Mouse (Mus musculus): ENCODE measurements around the gene Scn2b.

Scn2b gene

GRCm38 (mm10) chr9:45117741-45118431 is at the start of gene Scn2b:
Gene Scn2b, plus strand, starts transcription at chr9:45117782.
- DNase-seq = no peak

GRCm38 (mm10) chr9:45071800-45072199 is 45.8 kb upstream of the Scn2b start:
- DNase-seq = no peak

GRCm38 (mm10) chr9:45077859-45078258 is 39.7 kb upstream of the Scn2b start:
- DNase-seq = no peak

- DNase-seq = peak; percentile 4
Observed at GRCm38 (mm10) chr9:45079011-45079410, 38.6 kb upstream of the Scn2b start, which contains the start of gene Jaml. Gene Jaml, plus strand, starts transcription at chr9:45079183.

GRCm38 (mm10) chr9:45083132-45083531 is 34.5 kb upstream of the Scn2b start:
- DNase-seq = no peak

GRCm38 (mm10) chr9:45084556-45084955 is 33.0 kb upstream of the Scn2b start:
- DNase-seq = no peak

GRCm38 (mm10) chr9:45085741-45086690 is 31.6 kb upstream of the Scn2b start:
- no peak for DNase-seq

GRCm38 (mm10) chr9:45088040-45088439 is 29.5 kb upstream of the Scn2b start:
- DNase-seq = no peak

GRCm38 (mm10) chr9:45090811-45091210 is 26.8 kb upstream of the Scn2b start:
- no peak for DNase-seq

- no peak for DNase-seq
Observed at GRCm38 (mm10) chr9:45092641-45093040, 24.9 kb upstream of the Scn2b start.

- no peak for DNase-seq
Observed at GRCm38 (mm10) chr9:45095149-45095937, 22.2 kb upstream of the Scn2b start.

GRCm38 (mm10) chr9:45097877-45098276 is 19.7 kb upstream of the Scn2b start:
- no peak for DNase-seq

GRCm38 (mm10) chr9:45098426-45098825 is 19.2 kb upstream of the Scn2b start:
- no peak for DNase-seq

GRCm38 (mm10) chr9:45102528-45102927 is 15.1 kb upstream of the Scn2b start:
- no peak for DNase-seq

GRCm38 (mm10) chr9:45103211-45103979 is 14.2 kb upstream of the Scn2b start:
- DNase-seq = no peak

GRCm38 (mm10) chr9:45105596-45106374 is 11.8 kb upstream of the Scn2b start:
- no peak for DNase-seq

GRCm38 (mm10) chr9:45115706-45116105 is 1.9 kb upstream of the Scn2b start:
- DNase-seq = peak; percentile 82

GRCm38 (mm10) chr9:45116819-45117218 is 763 bp upstream of the Scn2b start:
- no peak for DNase-seq

- DNase-seq = no peak
Observed at GRCm38 (mm10) chr9:45118552-45118951, 970 bp downstream of the Scn2b start.

- no peak for DNase-seq
Observed at GRCm38 (mm10) chr9:45119316-45119953, 1.9 kb downstream of the Scn2b start.

Data from right cerebral cortex, adult 18-20 months (tissue).